Mouse (Mus musculus): ENCODE measurements around the gene Bcl2l13.
A peak's percentile ranks its signal among the peaks of the same experiment; 100 is the strongest.
"Not testable (repeated sequence)": the region's sequence is repeated elsewhere in the genome, so short reads cannot be mapped to it uniquely, and the experiment has no call there.

Bcl2l13 gene

DNA sequence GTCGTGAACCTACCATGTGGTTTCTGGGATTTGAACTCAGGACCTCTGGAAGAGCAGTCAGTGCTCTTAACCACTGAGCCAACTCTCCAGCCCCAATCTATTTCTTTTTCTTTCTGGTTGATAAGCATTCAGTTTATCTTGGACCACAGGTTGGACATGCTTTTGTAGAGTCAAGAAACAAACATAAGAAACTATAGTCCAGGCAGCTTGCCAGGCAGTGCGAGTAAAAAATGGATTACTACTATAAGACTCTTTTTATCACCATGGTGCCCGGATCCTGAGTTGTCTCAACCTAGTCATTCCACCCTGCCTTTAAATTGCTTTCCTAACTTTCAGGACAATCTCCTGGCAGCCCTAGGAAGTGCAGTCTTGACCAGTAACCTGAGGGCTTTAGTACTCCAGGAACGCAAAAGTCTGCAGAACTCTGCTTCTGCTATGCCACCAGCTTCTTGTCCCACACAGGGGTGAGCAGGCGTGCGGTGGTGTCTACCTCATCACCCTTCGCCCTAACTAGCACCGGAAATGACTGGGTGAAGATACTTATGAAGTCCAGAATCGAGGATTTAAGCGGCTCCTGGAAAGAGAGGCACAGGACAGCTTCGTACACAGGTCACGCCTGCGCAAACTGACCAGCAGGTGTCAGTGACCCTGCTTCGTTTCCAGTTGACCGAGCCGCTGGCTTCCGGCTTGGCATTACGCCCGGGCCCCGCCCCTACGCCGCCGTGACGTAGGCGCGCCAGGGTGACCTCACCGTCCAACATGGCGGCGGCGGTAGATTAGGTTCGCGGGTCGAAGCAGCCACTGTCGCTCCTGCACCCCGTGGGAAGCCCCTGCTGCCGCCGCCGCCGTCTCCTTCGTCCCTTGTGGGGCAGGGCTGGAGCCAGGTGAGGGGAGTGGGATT, at the start of gene Bcl2l13:
Gene Bcl2l13, plus strand, starts transcription at position 739 of the 901 bp plus-strand sequence.
- no peak for DNase-seq (ENCODE audit: low read depth)

- no peak for DNase-seq (ENCODE audit: low read depth)
Observed at GRCm38 (mm10) chr6:120788068-120788607, 47.9 kb upstream of the Bcl2l13 start.

GRCm38 (mm10) chr6:120788904-120789303, 47.1 kb upstream of the Bcl2l13 start:
- DNase-seq (ENCODE audit: low read depth) = peak; percentile 44

DNA sequence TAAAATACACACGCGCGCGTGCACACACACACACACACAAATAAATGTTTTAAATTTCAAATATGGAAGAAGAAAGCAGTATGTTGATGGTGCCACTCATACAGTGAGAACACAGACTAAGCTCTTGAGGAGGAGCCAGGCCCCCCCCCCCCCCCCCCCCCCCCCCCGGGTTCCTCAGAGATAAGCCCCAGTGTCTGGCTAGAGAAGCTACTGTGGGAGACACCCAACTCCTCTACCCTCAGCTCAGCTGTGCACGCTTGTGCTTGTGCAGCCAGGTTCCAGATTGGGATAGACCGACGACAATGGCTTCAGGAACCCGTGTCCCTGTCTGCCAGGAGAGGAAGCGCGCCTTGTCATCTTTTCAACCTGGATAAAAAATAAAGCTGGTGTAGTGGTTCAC, 45.9 kb upstream of the Bcl2l13 start:
- DNase-seq (ENCODE audit: low read depth) = peak; percentile 23

GRCm38 (mm10) chr6:120790717-120791116, 45.3 kb upstream of the Bcl2l13 start:
- no peak for DNase-seq (ENCODE audit: low read depth)

- DNase-seq (ENCODE audit: low read depth) = no peak
Observed at GRCm38 (mm10) chr6:120792947-120793346, 43.1 kb upstream of the Bcl2l13 start.

GRCm38 (mm10) chr6:120795422-120796086, 40.5 kb upstream of the Bcl2l13 start:
- DNase-seq (ENCODE audit: low read depth) = no peak

DNA sequence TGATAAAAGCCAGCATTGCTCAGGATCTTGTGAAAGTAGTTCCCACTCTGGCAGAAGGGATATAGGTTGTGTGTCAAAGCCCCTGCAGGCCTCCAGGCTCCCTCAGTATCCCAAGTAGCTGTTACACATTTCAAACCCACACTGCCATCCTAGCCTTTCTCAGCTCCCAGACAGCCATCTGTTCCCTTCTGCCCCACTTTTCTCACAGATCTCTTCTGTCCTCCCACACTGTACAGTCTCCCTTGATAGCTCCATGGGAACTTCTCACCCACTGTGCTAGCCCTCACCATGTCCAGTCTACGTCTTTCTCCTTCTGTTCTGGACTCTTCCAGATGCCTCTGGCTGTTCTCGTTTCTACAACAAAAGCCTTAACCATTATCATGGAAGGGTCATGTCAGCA, 39.9 kb upstream of the Bcl2l13 start:
- no peak for DNase-seq (ENCODE audit: low read depth)

DNA sequence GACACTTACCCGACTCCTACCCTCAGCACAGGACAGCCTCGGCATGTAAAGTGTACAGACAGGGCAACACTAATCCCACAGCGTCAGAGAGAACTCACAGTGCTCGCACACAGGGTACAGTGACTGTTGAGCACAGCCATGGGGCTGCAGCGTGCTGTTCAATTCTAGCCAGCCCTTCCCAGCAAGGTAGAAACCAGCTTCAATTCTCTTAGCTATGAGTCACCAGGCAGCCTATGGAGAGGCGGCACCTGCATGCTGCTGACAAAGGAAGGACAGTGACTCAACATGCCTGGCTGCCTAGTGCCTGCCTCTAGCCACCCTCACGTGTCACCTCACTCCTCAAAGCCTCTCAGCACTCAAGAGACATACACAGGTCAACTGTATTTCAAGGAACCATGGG, 38.0 kb upstream of the Bcl2l13 start:
- no peak for DNase-seq (ENCODE audit: low read depth)

- no peak for DNase-seq (ENCODE audit: low read depth)
Observed at GRCm38 (mm10) chr6:120798905-120799304, 37.1 kb upstream of the Bcl2l13 start.

DNA sequence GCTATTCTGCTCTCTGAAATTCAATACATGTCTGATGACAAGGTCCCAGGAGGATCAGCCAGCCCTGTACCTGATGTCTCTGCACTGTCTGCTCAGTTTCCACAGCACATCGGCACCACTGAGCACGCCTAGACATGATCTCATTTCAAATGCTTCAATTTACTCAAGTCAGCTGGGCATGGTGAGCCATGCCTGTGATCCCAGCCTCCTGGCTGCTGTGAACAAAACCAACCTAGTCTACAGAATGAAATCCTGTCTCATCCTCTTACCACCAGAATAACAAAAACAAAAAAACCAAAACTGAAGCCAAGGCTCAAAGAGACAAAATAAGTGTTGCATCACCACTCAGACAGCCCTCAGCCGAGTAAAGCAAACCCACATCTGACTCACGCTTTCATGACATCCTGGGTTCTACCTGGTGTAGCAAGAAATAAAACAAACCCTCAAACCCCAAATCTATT, 36.4 kb upstream of the Bcl2l13 start:
- DNase-seq (ENCODE audit: low read depth) = no peak

DNA sequence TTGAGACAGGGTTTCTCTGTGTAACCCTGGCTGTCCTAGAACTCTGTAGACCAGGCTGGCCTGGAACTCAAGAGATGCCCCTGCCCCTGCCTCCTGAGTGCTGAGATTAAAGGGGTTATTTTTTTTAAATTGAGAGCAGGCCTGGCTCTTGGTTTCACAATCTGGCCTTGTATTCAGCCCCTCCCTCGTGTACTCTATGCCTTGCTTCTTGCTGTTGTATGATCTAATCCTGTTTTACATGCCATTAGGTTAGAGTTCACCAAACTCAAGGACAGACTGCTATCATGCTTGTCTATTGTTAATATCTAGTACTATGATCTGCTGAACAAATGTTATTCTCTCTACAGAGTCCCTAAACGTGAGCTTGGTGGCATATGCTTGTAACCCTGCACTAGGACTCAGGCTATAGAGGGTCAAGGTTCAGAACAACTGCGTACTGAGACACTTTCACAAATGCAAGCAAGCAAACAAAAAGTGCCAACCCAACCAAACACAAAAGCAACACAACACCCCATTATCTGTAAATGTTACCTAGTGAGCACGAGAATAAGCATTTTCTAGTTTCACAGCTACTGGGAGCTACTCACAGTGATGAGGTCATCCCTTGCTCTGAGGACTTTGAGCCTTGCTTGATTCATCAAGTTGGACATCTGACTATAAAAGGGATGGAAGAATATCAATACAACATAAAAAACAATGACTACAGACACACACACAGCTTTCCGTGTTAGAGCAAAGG, 28.8 kb upstream of the Bcl2l13 start:
- DNase-seq (ENCODE audit: low read depth) = no peak

DNA sequence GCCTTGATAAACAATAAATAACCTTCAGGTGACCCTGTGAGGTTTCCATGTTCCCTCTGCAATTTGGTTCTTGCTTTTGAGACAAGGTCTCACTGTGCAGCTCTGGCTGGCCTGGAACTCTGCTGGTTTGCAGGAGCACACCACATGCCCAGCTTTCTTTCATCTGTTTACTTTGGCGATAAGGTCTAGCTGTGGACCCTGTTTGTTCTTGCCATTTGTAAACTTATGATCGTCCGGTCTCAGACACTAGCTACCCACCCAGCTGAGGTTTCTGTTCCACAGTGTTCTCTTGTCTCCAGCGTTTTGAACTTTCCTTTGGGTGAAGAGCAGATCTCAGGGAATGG, 28.3 kb upstream of the Bcl2l13 start:
- no peak for DNase-seq (ENCODE audit: low read depth)

DNA sequence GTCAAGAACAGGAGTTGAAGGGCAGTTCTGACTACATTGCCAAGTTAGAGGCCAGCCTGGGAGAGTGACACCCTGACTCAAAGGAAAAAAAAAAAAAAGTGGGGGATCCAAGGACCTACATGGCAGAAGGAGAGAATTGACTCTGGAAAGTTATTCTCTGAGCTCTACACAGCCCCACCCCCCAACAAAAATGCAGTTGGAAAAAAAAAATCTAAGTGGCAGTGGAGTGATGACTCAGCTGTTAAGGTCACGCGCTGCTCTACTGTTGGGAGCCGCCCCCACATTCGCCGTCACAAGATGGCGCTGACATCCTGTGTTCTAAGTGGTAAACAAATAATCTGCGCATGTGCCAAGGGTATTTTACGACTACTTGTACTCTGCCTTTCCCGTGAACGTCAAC, 24.0 kb upstream of the Bcl2l13 start:
- not testable (repeated sequence) for DNase-seq (ENCODE audit: low read depth)

DNA sequence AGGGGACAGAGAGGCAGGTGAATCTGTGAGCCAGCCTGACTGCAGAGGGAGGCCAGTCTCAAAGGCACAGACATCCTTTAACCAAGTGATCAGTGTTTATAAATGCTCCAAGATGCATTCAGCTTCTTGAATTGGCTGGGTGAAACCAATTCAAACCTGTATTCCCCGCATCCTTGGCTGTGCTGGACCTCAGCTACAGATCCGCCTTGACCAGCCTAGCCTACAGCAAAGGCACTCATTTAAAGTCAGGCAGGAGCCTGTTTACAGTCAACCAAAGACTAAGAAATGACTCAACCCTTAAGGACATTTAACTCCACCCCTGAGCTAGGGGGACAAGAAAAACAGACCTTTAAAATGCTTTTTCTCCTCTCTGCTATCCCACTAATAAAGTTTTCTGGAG, 16.7 kb upstream of the Bcl2l13 start:
- DNase-seq (ENCODE audit: low read depth) = no peak

DNA sequence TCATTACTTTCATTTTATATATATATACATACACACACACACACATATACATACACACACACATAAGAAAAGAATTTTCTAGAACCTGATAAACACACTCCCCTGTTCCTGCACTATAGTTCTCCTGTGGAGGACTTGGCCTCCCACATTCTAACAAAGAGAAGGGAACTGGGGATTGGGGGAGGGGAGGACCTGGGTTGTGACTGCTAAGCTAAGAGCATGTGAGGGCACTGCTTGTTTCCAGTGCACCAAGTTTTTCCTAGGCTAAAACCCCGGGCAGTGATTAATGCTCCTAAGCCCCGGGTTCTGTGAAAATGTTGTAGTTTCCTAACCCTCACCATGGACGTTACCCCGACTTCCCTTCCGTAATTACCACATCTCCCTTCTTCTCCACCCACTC, 15.9 kb upstream of the Bcl2l13 start:
- no peak for DNase-seq (ENCODE audit: low read depth)

DNA sequence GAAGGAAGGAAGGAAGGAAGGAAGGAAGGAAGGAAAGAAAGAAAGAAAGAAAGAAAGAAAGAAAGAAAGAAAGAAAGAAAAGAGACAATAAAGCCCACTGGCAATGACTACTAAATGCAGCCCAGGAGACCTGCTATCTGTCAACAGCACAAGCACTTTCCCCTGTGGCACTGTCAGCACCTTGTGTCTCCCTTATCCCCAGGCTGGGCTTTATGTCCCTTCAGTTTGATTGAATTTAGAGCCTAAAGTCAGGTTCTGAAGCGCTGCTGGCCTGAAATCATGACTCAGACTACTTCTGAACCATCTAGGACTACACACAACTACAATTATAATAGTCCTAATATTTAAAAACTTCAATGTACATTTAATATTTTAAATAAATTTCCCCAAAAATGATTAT, 15.1 kb upstream of the Bcl2l13 start:
- no peak for DNase-seq (ENCODE audit: low read depth)

- no peak for DNase-seq (ENCODE audit: low read depth)
Observed at GRCm38 (mm10) chr6:120821715-120822114, 14.3 kb upstream of the Bcl2l13 start.

DNA sequence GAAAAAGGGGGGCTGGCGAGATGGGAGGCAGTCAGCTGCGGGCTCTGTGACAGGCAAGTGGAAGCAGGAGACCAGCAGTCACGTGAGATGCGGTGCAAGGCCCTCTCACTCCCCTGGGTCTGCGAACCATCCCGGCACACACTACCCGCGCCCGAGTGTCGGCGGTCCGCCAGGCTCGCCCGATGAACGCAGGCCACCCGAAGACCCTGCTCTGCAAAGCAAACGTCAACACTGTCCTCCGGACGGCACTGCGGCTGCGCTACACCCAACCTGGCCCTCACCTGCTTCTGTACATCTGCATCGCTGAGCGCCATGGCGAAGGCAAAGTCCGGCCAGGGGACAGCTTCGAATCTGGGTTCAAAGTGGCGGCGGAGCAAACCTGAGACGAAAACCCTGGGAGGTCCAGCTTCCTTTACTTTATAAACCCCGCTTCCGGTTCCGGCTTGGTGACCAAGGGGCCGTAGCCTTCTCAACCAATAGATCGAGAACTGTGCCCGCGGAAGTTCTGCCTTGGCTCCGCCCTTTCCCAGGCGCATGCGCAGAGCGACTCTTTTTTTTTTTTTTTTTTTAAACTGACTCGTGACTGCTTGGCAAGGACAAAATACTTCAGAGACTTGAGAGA, 13.6 kb upstream of the Bcl2l13 start, which contains the start of gene Atp6v1e1:
Gene Atp6v1e1, minus strand, starts transcription at position 487 of the 622 bp plus-strand sequence.
- peak; percentile 96 for DNase-seq (ENCODE audit: low read depth)

DNA sequence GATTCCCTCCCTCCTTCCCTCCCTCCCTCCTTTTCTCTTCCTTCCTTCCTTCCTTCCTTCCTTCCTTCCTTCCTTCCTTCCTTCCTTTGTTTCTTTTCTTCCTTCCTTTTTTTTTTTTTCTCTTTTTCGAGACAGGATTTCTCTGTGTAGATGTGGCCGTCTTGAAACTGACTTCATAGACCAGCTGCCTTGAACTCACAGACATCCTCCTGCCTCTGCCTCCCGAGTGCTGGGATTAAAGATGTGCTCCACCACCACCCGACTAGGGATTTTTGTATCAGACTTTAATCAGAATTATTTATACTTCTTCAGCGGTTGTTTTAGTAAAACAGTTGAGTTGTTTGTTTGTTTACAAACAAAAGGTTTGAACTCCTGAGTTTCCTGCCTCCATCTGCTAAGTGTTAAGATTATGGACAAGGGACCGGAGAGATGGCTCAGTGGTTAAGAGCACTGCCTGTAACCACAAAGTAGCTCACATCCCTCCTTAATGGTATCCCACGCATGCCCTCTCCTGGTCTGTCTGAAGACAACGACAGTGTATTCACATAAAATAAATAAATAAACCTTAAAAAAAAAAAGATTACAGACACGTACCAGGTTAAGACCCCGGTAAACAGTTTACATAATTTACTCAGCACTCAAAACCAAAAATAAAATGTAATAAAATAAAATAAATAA, 12.9 kb upstream of the Bcl2l13 start:
- no peak for DNase-seq (ENCODE audit: low read depth)

DNA sequence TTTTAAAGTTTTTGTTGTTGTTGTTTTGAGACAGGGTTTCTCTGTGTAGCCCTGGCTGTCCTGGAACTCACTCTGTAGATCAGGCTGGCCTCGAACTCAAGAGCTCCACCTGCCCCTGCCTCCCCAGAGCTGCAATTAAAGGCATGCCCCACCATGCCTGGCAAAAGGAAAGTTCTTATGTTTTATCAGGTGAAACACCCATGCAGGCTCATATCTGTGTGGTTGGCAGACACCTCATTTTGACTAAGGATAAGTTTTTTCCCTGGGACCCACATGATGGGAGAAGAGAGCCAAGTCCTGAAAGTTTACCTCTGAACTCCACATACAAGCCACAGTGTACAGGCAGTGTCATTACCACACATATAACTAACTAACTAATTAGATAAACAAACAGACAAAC, 6.0 kb upstream of the Bcl2l13 start:
- DNase-seq (ENCODE audit: low read depth) = peak; percentile 71
